In the genomic region with DNA sequence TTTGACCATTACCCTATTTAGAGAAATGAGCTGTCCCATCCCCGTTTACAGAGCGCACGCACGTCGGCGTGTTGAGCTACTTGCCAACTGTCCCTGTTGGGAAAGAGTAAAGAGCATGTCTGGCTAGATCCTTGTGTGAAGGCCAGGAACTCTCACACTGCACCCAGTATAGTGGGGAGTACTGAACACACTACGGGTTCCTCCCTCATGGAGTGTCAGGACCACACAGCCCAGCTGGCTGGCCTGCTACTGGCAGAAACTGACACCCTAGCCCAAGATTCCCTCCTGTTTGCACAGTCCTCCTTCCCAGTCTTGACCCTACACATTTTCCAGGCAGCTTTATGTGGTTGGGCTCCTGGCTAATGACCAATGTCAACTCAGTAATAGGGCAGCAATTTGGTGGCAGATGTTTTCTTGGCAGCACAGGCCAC, we compare ENCODE assay signal across 15 mouse cellular contexts. TPM values are rescaled to one million over a fixed set of nuclear protein-coding genes. Genes with fewer than 3 reads are reported as not detected.
DNase-seq lines count a peak whose midpoint lies in the region; ATAC-seq and TF ChIP-seq lines count a peak whose summit lies in the region.
"Had no signal": no experiment of that assay in that cellular context is flagged by ENCODE, and none has a peak within 500 bp of the region (broad histone marks: within the 10 kb centered on the region; RNA-seq: fewer than 3 reads in every experiment).

No protein-coding gene starts in this region.

- peak overlapping the region; percentile 86 for H3K27ac ChIP-seq in liver, adult 2 months (replicated peaks; ENCODE audit: insufficient read depth, low read depth, low read length)
- no peak overlapping the region; the same call in 1 of the 2 replicates for H3K27ac ChIP-seq in liver, embryonic 11.5 days (ENCODE audit: low read depth, low read length)
- no peak overlapping the region for H3K27ac ChIP-seq in embryonic facial prominence, embryonic 14.5 days (replicated peaks; ENCODE audit: low read depth, low read length)
- no peak overlapping the region for H3K27ac ChIP-seq in forebrain, postnatal 0 days (ENCODE audit: low read depth, low read length)
- H3K27ac ChIP-seq: heart, adult 2 months; hindbrain, embryonic 12.5 days; layer of hippocampus, adult 2 months; liver, embryonic 14.5 days; stomach, embryonic 15.5 days had no signal

- no peak for TF ChIP-seq POLR2A in liver, adult 2 months (IDR thresholded peaks at IDR 0.05; ENCODE audit: extremely low read depth, insufficient read depth, low read length)

- H3K4me1 ChIP-seq in liver, adult 2 months (ENCODE audit: control insufficient read depth, insufficient read depth, low read length): peaks cover 28% of the 10 kb centered on the region
- H3K4me1 ChIP-seq in liver, embryonic 11.5 days (replicated peaks; ENCODE audit: control insufficient read depth, insufficient read depth, low read length): peaks cover 8% of the 10 kb centered on the region
- peaks cover 18% of the 10 kb centered on the region for H3K4me1 ChIP-seq in embryonic facial prominence, embryonic 14.5 days (ENCODE audit: control insufficient read depth, insufficient read depth, low read length)
- no peaks in the 10 kb centered on the region for H3K4me1 ChIP-seq in forebrain, postnatal 0 days (ENCODE audit: insufficient read depth)

- WGBS in liver, adult 2 months: 31% methylated on average over 7 of the region's 7 CpGs
- 85% methylated on average over 7 of the region's 7 CpGs for WGBS in liver, embryonic 11.5 days
- WGBS in embryonic facial prominence, embryonic 14.5 days: 84% methylated on average over 7 of the region's 7 CpGs
- 71% methylated on average over 7 of the region's 7 CpGs for WGBS in forebrain, postnatal 0 days

- intact Hi-C loops in left cerebral cortex, postnatal 36 days (cut with DNase I): no loop called here

- no peak for ATAC-seq in liver, embryonic 11.5 days (replicated peaks; ENCODE audit: low FRiP score)
- ATAC-seq in embryonic facial prominence, embryonic 14.5 days (ENCODE audit: low read depth): no peak
- no peak for ATAC-seq in forebrain, postnatal 0 days
- ATAC-seq: forebrain, embryonic 14.5 days; Patski had no signal

- TF ChIP-seq CTCF in liver, adult 2 months (IDR thresholded peaks at IDR 0.05; ENCODE audit: low read depth, low read length): no peak
- no peak for TF ChIP-seq CTCF in forebrain, postnatal 0 days (IDR thresholded peaks at IDR 0.05; ENCODE audit: low read depth)

- peaks cover 17% of the 10 kb centered on the region; the same call in 1 of the 2 replicates for H3K79me2 ChIP-seq in liver, adult 2 months (ENCODE audit: control insufficient read depth, insufficient read depth, low read length)

- H3K4me2 ChIP-seq in liver, embryonic 11.5 days: no peak overlapping the region
- no peak overlapping the region for H3K4me2 ChIP-seq in embryonic facial prominence, embryonic 14.5 days (ENCODE audit: low read depth, low read length)
- H3K4me2 ChIP-seq in forebrain, postnatal 0 days (ENCODE audit: low read depth): no peak overlapping the region
- H3K4me2 ChIP-seq: hindbrain, embryonic 12.5 days; stomach, embryonic 15.5 days had no signal

- no peaks in the 10 kb centered on the region for H3K27me3 ChIP-seq in liver, adult 2 months (ENCODE audit: control insufficient read depth, insufficient read depth, low read length)
- no peaks in the 10 kb centered on the region for H3K27me3 ChIP-seq in liver, embryonic 11.5 days (replicated peaks; ENCODE audit: control insufficient read depth, insufficient read depth, low read length)
- H3K27me3 ChIP-seq in embryonic facial prominence, embryonic 14.5 days (replicated peaks; ENCODE audit: control insufficient read depth, insufficient read depth, low read length): no peaks in the 10 kb centered on the region
- H3K27me3 ChIP-seq in forebrain, postnatal 0 days (ENCODE audit: insufficient read depth, low read length): no peaks in the 10 kb centered on the region
- H3K27me3 ChIP-seq: Patski; stomach, embryonic 15.5 days had no signal

- no peak overlapping the region for H3K4me3 ChIP-seq in liver, adult 2 months (ENCODE audit: insufficient read depth, low read depth, low read length)
- H3K4me3 ChIP-seq in liver, embryonic 11.5 days (ENCODE audit: low read depth, low read length): no peak overlapping the region
- no peak overlapping the region for H3K4me3 ChIP-seq in embryonic facial prominence, embryonic 14.5 days (ENCODE audit: low read depth, low read length)
- H3K4me3 ChIP-seq in forebrain, postnatal 0 days (ENCODE audit: low read depth, low read length): no peak overlapping the region
- H3K4me3 ChIP-seq: heart, adult 2 months; hindbrain, embryonic 12.5 days; layer of hippocampus, adult 2 months; stomach, embryonic 15.5 days had no signal

- peak overlapping the region; percentile 48; the same call in 1 of the 2 replicates for H3K9ac ChIP-seq in liver, adult 2 months (ENCODE audit: low read depth, low read length)
- H3K9ac ChIP-seq in liver, embryonic 11.5 days (ENCODE audit: low read depth, low read length): no peak overlapping the region
- H3K9ac ChIP-seq in embryonic facial prominence, embryonic 14.5 days (ENCODE audit: low read depth, low read length): no peak overlapping the region
- no peak overlapping the region for H3K9ac ChIP-seq in forebrain, postnatal 0 days
- H3K9ac ChIP-seq: hindbrain, embryonic 12.5 days; liver, embryonic 14.5 days; stomach, embryonic 15.5 days had no signal

- H3K36me3 ChIP-seq in liver, adult 2 months (ENCODE audit: control insufficient read depth, insufficient read depth, low read length): peaks cover 4% of the 10 kb centered on the region; the same call in 1 of the 2 replicates
- H3K36me3 ChIP-seq in liver, embryonic 11.5 days (ENCODE audit: control insufficient read depth, insufficient read depth, low read length): no peaks in the 10 kb centered on the region
- H3K36me3 ChIP-seq in embryonic facial prominence, embryonic 14.5 days (ENCODE audit: control insufficient read depth, insufficient read depth, low read length): no peaks in the 10 kb centered on the region
- no peaks in the 10 kb centered on the region for H3K36me3 ChIP-seq in forebrain, postnatal 0 days (ENCODE audit: insufficient read depth)
- H3K36me3 ChIP-seq: hindbrain, embryonic 12.5 days; stomach, embryonic 15.5 days had no signal

- H3K9me3 ChIP-seq in liver, embryonic 11.5 days (ENCODE audit: control insufficient read depth, low read length): no peaks in the 10 kb centered on the region
- no peaks in the 10 kb centered on the region for H3K9me3 ChIP-seq in embryonic facial prominence, embryonic 14.5 days (ENCODE audit: control insufficient read depth, low read length)
- no peaks in the 10 kb centered on the region for H3K9me3 ChIP-seq in forebrain, postnatal 0 days (ENCODE audit: low read length)
- H3K9me3 ChIP-seq: hindbrain, embryonic 12.5 days; stomach, embryonic 15.5 days had no signal

- DNase-seq in embryo, embryonic 10 days (ENCODE audit: low spot score): peak; percentile 10
- no peak for DNase-seq in embryo, embryonic 10.5 days (ENCODE audit: low spot score)
- peak; percentile 93 for DNase-seq in liver, adult 2 months (ENCODE audit: extremely low read depth, low read depth, low spot score)
- no peak for DNase-seq in liver, embryonic 11.5 days (ENCODE audit: low spot score)
- peak; percentile 49 for DNase-seq in embryonic facial prominence, embryonic 14.5 days (ENCODE audit: low spot score)
- DNase-seq in lung, postnatal 10 days: peak; percentile 83
- DNase-seq in forebrain, postnatal 0 days: no peak
- no peak for DNase-seq in left cerebral cortex, postnatal 36 days (ENCODE audit: low spot score in 2 of 2)

RNA-seq across cellular contexts. Expression of gene Jade2, which starts 5.3 kb away (rescaled TPM):
- 2.7 and 3.7 TPM in 2 replicates for total RNA-seq in liver, adult 2 months (2014; rRNA removed)
- polyA plus RNA-seq in liver, adult 2 months (2012; rRNA removed): 3.6 and 4.1 TPM in 2 replicates
- 0.59 and 1.2 TPM in 2 replicates for polyA plus RNA-seq in liver, embryonic 11.5 days (2014; fragmentation: Nextera tagmentation; extraction: Ambion mirVana)
- polyA plus RNA-seq in embryonic facial prominence, embryonic 14.5 days (2014; fragmentation: Nextera tagmentation; extraction: Ambion mirVana): 1.1 and 1.4 TPM in 2 replicates
- total RNA-seq in forebrain, postnatal 0 days (2014; rRNA removed): 1.9 and 3.3 TPM in 2 replicates
- 0.34 and 0.56 TPM in 2 replicates for polyA plus RNA-seq in forebrain, postnatal 0 days (2015; fragmentation: Nextera tagmentation; extraction: Ambion mirVana)
- 10 to 100 TPM; 34.0 to 39.7 TPM for total RNA-seq in left cerebral cortex, postnatal 36 days (2021)

Comparison
In these comparisons a context has a peak if more than half of its experiments do, and no peak if none do; other contexts are left out.
1. DNase-seq: peak in embryo, embryonic 10 days (single experiment), liver, adult 2 months (single experiment), embryonic facial prominence, embryonic 14.5 days (single experiment) and lung, postnatal 10 days (single experiment); none in embryo, embryonic 10.5 days (single experiment), liver, embryonic 11.5 days (single experiment), forebrain, postnatal 0 days (single experiment) and left cerebral cortex, postnatal 36 days (0 of 2).